Mouse (Mus musculus): ENCODE measurements at regions not wholly inside any gene's neighbourhood (a gene's known extent, or its start where the extent isn't known, plus 50 kb on each side); places are given as distances from the start of the nearest gene placed in this dataset.
A peak's percentile ranks its signal among the peaks of the same experiment; 100 is the strongest.

DNA sequence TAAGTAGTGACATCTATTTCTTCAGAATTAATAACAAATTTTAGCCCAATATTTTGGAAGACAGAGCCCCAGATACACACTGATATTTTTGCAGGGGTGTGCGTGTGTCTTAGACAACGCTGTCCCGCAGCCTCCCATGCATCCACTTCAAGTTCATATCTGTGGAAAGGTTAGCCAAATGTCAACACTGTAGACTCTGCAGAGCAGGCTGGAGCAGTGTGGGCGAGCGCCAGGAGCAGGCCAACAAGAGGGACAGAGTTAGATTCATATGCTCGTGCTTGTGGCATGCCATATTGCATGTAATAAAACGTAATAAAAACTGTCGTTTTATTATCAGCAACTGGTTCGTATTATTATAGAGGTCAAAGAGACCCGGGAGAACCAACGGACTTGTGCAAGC is 57.3 kb upstream of the Rxfp2 start:
- Histone ChIP-seq H3K4me1 (peaks cover 5% of the 10 kb centered on the region), H3K9me3 (replicated peaks) (peaks cover 8% of the 10 kb centered on the region; the same call in 1 of the 2 replicates), H3K4me2 (replicated peaks) (no peak overlapping the region), H3K4me3 (no peak overlapping the region), H3K9ac (no peak overlapping the region), H3K27me3 (no peaks in the 10 kb centered on the region), H3K27ac (no peak overlapping the region), H3K36me3 (no peaks in the 10 kb centered on the region)
- WGBS, result 92% methylated on average over 11 of the region's 11 CpGs
- no peak for ATAC-seq (ENCODE audit: low FRiP score)

DNA sequence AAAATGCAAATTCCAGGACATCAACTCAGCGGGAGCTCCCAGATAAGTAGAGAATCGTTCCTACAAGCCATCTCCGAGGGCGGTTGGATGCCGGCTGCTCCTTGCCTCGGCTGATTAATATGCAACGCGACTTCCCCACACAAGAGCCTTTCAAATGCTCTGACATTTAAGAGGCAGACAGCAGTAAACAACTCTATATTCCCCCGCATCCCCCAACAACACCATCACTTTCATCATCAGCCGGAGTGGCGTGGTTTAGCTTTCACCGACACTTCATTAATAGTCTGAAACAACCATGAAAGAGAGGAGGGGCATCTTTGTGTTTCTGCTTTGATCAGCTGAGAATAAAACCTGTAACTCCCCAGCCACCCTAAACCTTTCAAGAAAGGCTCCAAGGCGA is 53.7 kb upstream of the Rxfp2 start:
- 12% methylated on average over 13 of the region's 13 CpGs for WGBS
- Histone ChIP-seq H3K27ac (no peak overlapping the region), H3K27me3 (no peaks in the 10 kb centered on the region), H3K9ac (no peak overlapping the region), H3K36me3 (no peaks in the 10 kb centered on the region), H3K4me1 (peaks cover 5% of the 10 kb centered on the region), H3K9me3 (replicated peaks) (peaks cover 8% of the 10 kb centered on the region; the same call in 1 of the 2 replicates), H3K4me2 (replicated peaks) (peak overlapping the region; percentile 37), H3K4me3 (no peak overlapping the region)
- ATAC-seq (ENCODE audit: low FRiP score), result no peak

Measured in hindbrain, embryonic 12.5 days (tissue).